7 mouse cellular contexts compared by ENCODE assay signal in genomic region chr7:12803727-12804071, GRCm38 (mm10). TPM values are rescaled to one million over a fixed set of nuclear protein-coding genes. Genes with fewer than 3 reads are reported as not detected.
DNase-seq lines count a peak whose midpoint lies in the region; ATAC-seq and TF ChIP-seq lines count a peak whose summit lies in the region.

No protein-coding gene starts in this region.

- H3K27ac ChIP-seq in lung, postnatal 0 days (ENCODE audit: low read length): no peak overlapping the region
- peak overlapping the region; percentile 52 for H3K27ac ChIP-seq in forebrain, embryonic 16.5 days (ENCODE audit: low read length)
- no peak overlapping the region for H3K27ac ChIP-seq in liver, embryonic 13.5 days
- peak overlapping the region; percentile 56; the same call in 1 of the 2 replicates for H3K27ac ChIP-seq in stomach, postnatal 0 days (replicated peaks)

- TF ChIP-seq CTCF in lung, postnatal 0 days (IDR thresholded peaks at IDR 0.05): no peak
- no peak for TF ChIP-seq CTCF in stomach, postnatal 0 days (IDR thresholded peaks at IDR 0.05; ENCODE audit: low read depth)

- H3K36me3 ChIP-seq in lung, postnatal 0 days (ENCODE audit: insufficient read depth, low read length): 0 out of 2 replicates have a peak, but pooled peaks cover 6% of the 10 kb centered on the region
- peaks cover 21% of the 10 kb centered on the region for H3K36me3 ChIP-seq in forebrain, embryonic 16.5 days (ENCODE audit: control insufficient read depth, insufficient read depth)
- peaks cover 18% of the 10 kb centered on the region for H3K36me3 ChIP-seq in liver, embryonic 13.5 days
- H3K36me3 ChIP-seq in stomach, postnatal 0 days (ENCODE audit: control insufficient read depth, insufficient read depth, low read length): peaks cover 8% of the 10 kb centered on the region; the same call in 1 of the 2 replicates

- H3K9ac ChIP-seq in lung, postnatal 0 days (replicated peaks; ENCODE audit: low read depth): peak overlapping the region; percentile 55
- H3K9ac ChIP-seq in forebrain, embryonic 16.5 days (replicated peaks; ENCODE audit: low read depth, low read length): peak overlapping the region; percentile 49
- peak overlapping the region; percentile 48; the same call in 1 of the 2 replicates for H3K9ac ChIP-seq in liver, embryonic 13.5 days
- peak overlapping the region; percentile 69 for H3K9ac ChIP-seq in stomach, postnatal 0 days (ENCODE audit: low read length)

- peak; percentile 49; the same call in 1 of the 2 replicates for ATAC-seq in lung, postnatal 0 days
- ATAC-seq in forebrain, embryonic 16.5 days: peak; percentile 74
- ATAC-seq in liver, embryonic 13.5 days (ENCODE audit: low read depth): peak; percentile 75; the same call in 1 of the 2 replicates
- no peak for ATAC-seq in stomach, postnatal 0 days (ENCODE audit: low FRiP score, low TSS enrichment)

- peak overlapping the region; percentile 44 for H3K4me3 ChIP-seq in lung, postnatal 0 days (ENCODE audit: low read depth, low read length)
- peak overlapping the region; percentile 55 for H3K4me3 ChIP-seq in forebrain, embryonic 16.5 days (replicated peaks; ENCODE audit: low read length)
- H3K4me3 ChIP-seq in liver, embryonic 13.5 days (replicated peaks): peak overlapping the region; percentile 52
- H3K4me3 ChIP-seq in stomach, postnatal 0 days (ENCODE audit: low read depth, low read length): peak overlapping the region; percentile 50

- no peak for DNase-seq in lung, postnatal 0 days (ENCODE audit: low spot score)
- DNase-seq in lung, adult 18-20 months: no peak
- no peak for DNase-seq in liver, embryonic 13.5 days
- no peak for DNase-seq in stomach, postnatal 0 days (ENCODE audit: low spot score)
- DNase-seq in urinary bladder, postnatal 36 days (ENCODE audit: low spot score in 2 of 2): no peak
- DNase-seq in right cerebral cortex, postnatal 25 days: no peak

- TF ChIP-seq EP300 in lung, postnatal 0 days (IDR thresholded peaks at IDR 0.05): no peak
- TF ChIP-seq EP300 in stomach, postnatal 0 days (optimal IDR thresholded peaks at IDR 0.05): no peak

- peak overlapping the region; percentile 64 for H3K4me2 ChIP-seq in lung, postnatal 0 days (replicated peaks; ENCODE audit: low read depth, low read length)
- peak overlapping the region; percentile 60 for H3K4me2 ChIP-seq in forebrain, embryonic 16.5 days (ENCODE audit: low read length)
- peak overlapping the region; percentile 77 for H3K4me2 ChIP-seq in liver, embryonic 13.5 days
- H3K4me2 ChIP-seq in stomach, postnatal 0 days (replicated peaks; ENCODE audit: low read depth): peak overlapping the region; percentile 76

- no peaks in the 10 kb centered on the region for H3K27me3 ChIP-seq in lung, postnatal 0 days (replicated peaks; ENCODE audit: insufficient read depth, low read length)
- H3K27me3 ChIP-seq in forebrain, embryonic 16.5 days (replicated peaks; ENCODE audit: control insufficient read depth, insufficient read depth, low read length): no peaks in the 10 kb centered on the region
- H3K27me3 ChIP-seq in liver, embryonic 13.5 days: no peaks in the 10 kb centered on the region
- no peaks in the 10 kb centered on the region for H3K27me3 ChIP-seq in stomach, postnatal 0 days (ENCODE audit: control insufficient read depth, insufficient read depth, low read length)

- H3K9me3 ChIP-seq in lung, postnatal 0 days (ENCODE audit: low read length): 0 out of 2 replicates have a peak, but pooled peaks cover 2% of the 10 kb centered on the region
- H3K9me3 ChIP-seq in forebrain, embryonic 16.5 days (ENCODE audit: control insufficient read depth, low read length): peaks cover 5% of the 10 kb centered on the region; the same call in 1 of the 2 replicates
- H3K9me3 ChIP-seq in liver, embryonic 13.5 days (replicated peaks): no peaks in the 10 kb centered on the region
- H3K9me3 ChIP-seq in stomach, postnatal 0 days (ENCODE audit: control insufficient read depth, low read length): no peaks in the 10 kb centered on the region; the same call in 1 of the 2 replicates

- WGBS in lung, postnatal 0 days: 0% methylated on average over 16 of the region's 16 CpGs
- WGBS in forebrain, embryonic 16.5 days: under 1% methylated on average over 16 of the region's 16 CpGs
- under 1% methylated on average over 16 of the region's 16 CpGs for WGBS in liver, embryonic 13.5 days (ENCODE audit: insufficient replicate concordance)
- WGBS in stomach, postnatal 0 days: 1% methylated on average over 16 of the region's 16 CpGs

- no peaks in the 10 kb centered on the region for H3K4me1 ChIP-seq in lung, postnatal 0 days (ENCODE audit: insufficient read depth, low read depth, low read length)
- peaks cover 13% of the 10 kb centered on the region for H3K4me1 ChIP-seq in forebrain, embryonic 16.5 days (replicated peaks; ENCODE audit: control insufficient read depth, insufficient read depth, low read length)
- peaks cover 13% of the 10 kb centered on the region for H3K4me1 ChIP-seq in liver, embryonic 13.5 days (replicated peaks)
- H3K4me1 ChIP-seq in stomach, postnatal 0 days (replicated peaks; ENCODE audit: control insufficient read depth, insufficient read depth): 0 out of 2 replicates have a peak, but pooled peaks cover 3% of the 10 kb centered on the region

RNA-seq across cellular contexts. Expression of gene Zscan18, which starts 0.3 kb away (rescaled TPM):
- 1.3 and 2.0 TPM in 2 replicates for polyA plus RNA-seq in lung, postnatal 0 days (2015; fragmentation: Nextera tagmentation; extraction: Ambion mirVana)
- polyA plus RNA-seq in forebrain, embryonic 16.5 days (2015; fragmentation: Nextera tagmentation; extraction: Ambion mirVana): 27.9 and 30.9 TPM in 2 replicates
- polyA plus RNA-seq in liver, embryonic 13.5 days (2015; fragmentation: Nextera tagmentation; extraction: Ambion mirVana): 0.48 and 0.75 TPM in 2 replicates
- polyA plus RNA-seq in stomach, postnatal 0 days (2015; fragmentation: Nextera tagmentation; extraction: Ambion mirVana): 1.3 and 1.7 TPM in 2 replicates

RNA-seq across cellular contexts. Expression of gene Zfp329, which starts 15.0 kb away (rescaled TPM):
- polyA plus RNA-seq in lung, postnatal 0 days (2015; fragmentation: Nextera tagmentation; extraction: Ambion mirVana): 7.2 and 8.5 TPM in 2 replicates
- 27.5 and 32.1 TPM in 2 replicates for polyA plus RNA-seq in forebrain, embryonic 16.5 days (2015; fragmentation: Nextera tagmentation; extraction: Ambion mirVana)
- polyA plus RNA-seq in liver, embryonic 13.5 days (2015; fragmentation: Nextera tagmentation; extraction: Ambion mirVana): 2.6 and 3.0 TPM in 2 replicates
- 5.9 and 6.4 TPM in 2 replicates for polyA plus RNA-seq in stomach, postnatal 0 days (2015; fragmentation: Nextera tagmentation; extraction: Ambion mirVana)

RNA-seq across cellular contexts. Expression of gene Zfp110, which starts 30.9 kb away (rescaled TPM):
- polyA plus RNA-seq in lung, postnatal 0 days (2015; fragmentation: Nextera tagmentation; extraction: Ambion mirVana): 26.4 and 28.3 TPM in 2 replicates
- polyA plus RNA-seq in forebrain, embryonic 16.5 days (2015; fragmentation: Nextera tagmentation; extraction: Ambion mirVana): 42.0 and 43.0 TPM in 2 replicates
- polyA plus RNA-seq in liver, embryonic 13.5 days (2015; fragmentation: Nextera tagmentation; extraction: Ambion mirVana): 11.7 and 14.0 TPM in 2 replicates
- polyA plus RNA-seq in stomach, postnatal 0 days (2015; fragmentation: Nextera tagmentation; extraction: Ambion mirVana): 15.9 and 16.9 TPM in 2 replicates

Comparison
In these comparisons a context has a peak if more than half of its experiments do, and no peak if none do; other contexts are left out.
1. H3K27ac ChIP-seq: peak in forebrain, embryonic 16.5 days (single experiment) and stomach, postnatal 0 days (single experiment); none in lung, postnatal 0 days (single experiment) and liver, embryonic 13.5 days (single experiment).
2. Peak in every context shown above with its lines, with median percentiles within 50 percentile points of each other: H3K4me2 ChIP-seq, H3K4me3 ChIP-seq and H3K9ac ChIP-seq.